Mouse (Mus musculus): ENCODE data around the gene Tssc4.

The Tssc4 gene

DNA sequence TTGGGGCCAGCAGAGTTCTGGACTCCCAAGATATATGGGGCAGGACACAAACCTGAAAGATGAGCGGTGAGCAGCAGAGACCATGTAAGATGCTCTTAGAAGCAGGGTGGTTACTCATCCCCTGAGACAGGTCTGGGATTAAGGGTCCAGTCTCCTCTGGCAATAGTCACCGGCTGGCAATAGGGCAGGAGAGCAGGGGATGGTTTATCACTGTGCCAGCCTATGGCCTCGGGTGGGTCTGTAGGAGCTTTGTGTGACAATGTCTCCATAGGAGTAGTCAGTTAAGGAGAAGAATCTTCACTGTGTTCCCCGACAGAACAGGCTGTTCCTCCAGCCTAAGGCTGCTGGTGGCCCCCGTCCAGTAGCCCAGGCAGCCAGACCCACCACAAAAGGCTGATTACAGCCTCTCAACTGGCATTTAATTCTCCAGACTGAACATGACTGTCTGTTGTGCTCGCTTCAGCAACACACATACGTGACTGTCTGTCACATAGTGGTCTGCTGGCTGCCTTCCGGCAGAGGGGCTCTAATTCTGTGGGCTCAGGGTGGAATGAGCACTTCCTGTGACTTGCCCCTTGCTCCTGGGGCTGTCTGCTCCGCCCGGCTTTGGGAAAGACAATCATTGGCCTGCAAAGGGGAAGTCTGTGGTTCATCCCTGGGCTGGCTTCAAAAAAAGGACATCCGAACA is 13.4 kb upstream of the Tssc4 start:
- POLR2A ChIA-PET = interaction anchor here in 3 of 4 experiments (1.0 to 26.3 kb wide), 12 partner anchors 9 to 494 kb away, joined by 3 to 600 read pairs (median 34); partner anchors contain the start of genes Tssc4 (in 3 of the 3) and Tspan32 (in 2 of the 3)
- CTCF ChIA-PET = interaction anchor here in 3 of 4 experiments (0.7 to 2.3 kb wide), 3 partner anchors 47 to 1794 kb away, joined by 3 to 6 read pairs (median 3); no protein-coding TSS in a partner anchor

GRCm38 (mm10) chr7:143057023-143057422 is 12.0 kb upstream of the Tssc4 start:
- POLR2A ChIA-PET = interaction anchor here in 3 of 4 experiments (0.6 to 26.3 kb wide), 12 partner anchors 10 to 1355 kb away, joined by 3 to 600 read pairs (median 12); partner anchors contain the start of genes Tssc4 (in 3 of the 3) and Tspan32 (in 2 of the 3)
- CTCF ChIA-PET = interaction anchor here in 2 of 4 experiments (1.3 to 2.3 kb wide), 2 partner anchors 16 to 49 kb away, joined by 3 to 6 read pairs; no protein-coding TSS in a partner anchor

DNA sequence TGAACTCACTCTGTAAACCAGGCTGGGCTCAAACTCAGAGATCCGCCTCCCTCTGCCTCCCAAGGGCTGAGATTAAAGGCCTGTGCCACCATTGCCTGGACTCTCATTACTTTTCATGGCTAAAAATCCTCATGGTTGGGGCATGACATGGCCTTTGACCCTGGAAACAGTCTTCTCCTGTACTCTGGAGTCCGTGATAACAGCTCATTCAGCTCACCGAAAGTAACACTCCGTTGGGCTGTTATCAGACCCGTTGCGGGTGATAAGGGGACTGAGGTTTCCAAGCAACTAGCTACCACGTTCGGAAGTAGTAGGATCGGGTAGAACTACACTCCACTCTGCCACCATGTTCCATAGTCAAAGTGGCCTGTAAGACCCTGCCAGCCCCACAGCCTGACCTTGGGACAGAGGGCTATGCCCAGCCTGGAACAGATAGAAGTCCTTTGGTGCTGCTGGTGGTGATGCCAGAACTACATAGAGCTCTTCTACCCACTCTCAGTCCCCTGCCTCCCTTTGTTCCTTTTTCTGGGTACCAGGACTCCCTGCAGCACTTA is 11.3 kb upstream of the Tssc4 start:
- ChIA-PET POLR2A (interaction anchor here in 3 of 4 experiments (0.9 to 26.3 kb wide), 11 partner anchors 4 to 679 kb away, joined by 3 to 600 read pairs (median 164); partner anchors contain the start of genes Tssc4 (in 3 of the 3), Tspan32 (in 2 of the 3) and Cd81 (in 1 of the 3)), CTCF (interaction anchor here in 2 of 4 experiments (0.6 to 1.3 kb wide), 4 partner anchors 12 to 50 kb away, joined by 3 read pairs; partner anchors contain the start of gene Tssc4 (in 1 of the 2))

- ChIA-PET POLR2A (interaction anchor here in 3 of 4 experiments (0.9 to 26.3 kb wide), 14 partner anchors 4 to 680 kb away, joined by 3 to 600 read pairs (median 12); partner anchors contain the start of genes Tssc4 (in 3 of the 3), Tspan32 (in 2 of the 3) and Cd81 (in 1 of the 3)), CTCF (interaction anchor here in 2 of 4 experiments (1.1 to 1.3 kb wide), 3 partner anchors 11 to 50 kb away, joined by 3 to 4 read pairs (median 3); partner anchors contain the start of gene Tssc4 (in 1 of the 2))
Measured at GRCm38 (mm10) chr7:143058221-143058697, 10.8 kb upstream of the Tssc4 start.

GRCm38 (mm10) chr7:143059202-143059870 is 9.7 kb upstream of the Tssc4 start:
- POLR2A ChIA-PET = interaction anchor here in 3 of 4 experiments (0.9 to 26.3 kb wide), 17 partner anchors 5 to 487 kb away, joined by 3 to 600 read pairs (median 6); partner anchors contain the start of genes Tssc4 (in 3 of the 3), Tspan32 (in 2 of the 3) and Cd81 (in 1 of the 3)

DNA sequence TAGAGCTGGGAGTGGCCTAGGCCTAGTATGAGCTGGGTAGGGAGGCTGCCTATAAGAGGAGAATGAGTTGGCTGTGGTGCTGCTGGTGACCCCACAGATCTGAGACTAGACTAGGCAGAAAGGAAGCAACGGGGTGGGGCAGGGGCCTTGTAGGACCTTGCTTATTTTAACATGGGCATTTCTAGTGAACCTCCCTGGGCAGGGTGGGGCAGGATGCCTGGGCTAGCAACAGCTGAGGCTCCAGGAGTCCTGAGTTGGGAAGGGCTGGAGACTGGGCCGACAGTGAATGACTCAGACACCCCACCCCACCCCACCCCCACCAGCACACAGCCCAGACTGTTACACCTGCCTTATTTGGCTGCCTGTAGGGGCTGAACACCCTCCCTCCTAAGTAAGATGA is 6.3 kb upstream of the Tssc4 start:
- POLR2A ChIA-PET = interaction anchor here in 3 of 4 experiments (0.6 to 26.3 kb wide), 17 partner anchors 4 to 1795 kb away, joined by 3 to 600 read pairs (median 4); partner anchors contain the start of genes Cd81 (in 3 of the 3), Tspan32 (in 2 of the 3) and Tssc4 (in 1 of the 3)

More at GRCm38 (mm10) chr7:143059202-143059870, 9.7 kb upstream of the Tssc4 start:
- CTCF ChIA-PET = interaction anchor here in 3 of 4 experiments (0.6 to 1.3 kb wide), 4 partner anchors 14 to 417 kb away, joined by 3 to 4 read pairs (median 4); no protein-coding TSS in a partner anchor

DNA sequence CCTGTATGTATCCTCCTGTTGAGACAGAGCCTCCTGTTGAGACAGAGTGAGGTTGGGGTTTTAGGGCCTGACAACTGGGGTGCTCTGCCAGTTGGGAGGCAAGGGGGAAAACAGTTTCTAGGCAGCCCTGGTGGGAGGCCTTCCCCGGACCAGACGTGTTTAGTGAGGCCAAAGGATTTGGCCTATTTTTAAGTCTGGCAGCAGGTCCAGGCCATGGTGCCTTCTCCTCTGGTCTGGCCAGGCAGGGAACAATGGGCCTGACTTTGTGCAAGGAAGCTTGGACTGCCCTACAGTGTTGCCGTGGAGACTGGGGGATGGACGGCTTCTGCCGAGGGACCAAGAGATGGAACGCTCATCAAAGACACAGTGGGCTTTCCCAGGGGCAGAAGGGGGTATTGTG is 4.8 kb upstream of the Tssc4 start:
- ChIA-PET CTCF (interaction anchor here in 2 of 4 experiments (1.0 to 2.2 kb wide), 2 partner anchors 9 kb away, joined by 3 to 8 read pairs; no protein-coding TSS in a partner anchor), POLR2A (interaction anchor here in 3 of 4 experiments (1.3 to 26.3 kb wide), 7 partner anchors 9 to 57 kb away, joined by 3 to 600 read pairs (median 164); partner anchors contain the start of genes Cd81 (in 3 of the 3) and Tspan32 (in 2 of the 3))

More for the DNA sequence above, 6.3 kb upstream of the Tssc4 start:
- CTCF ChIA-PET = interaction anchor here in 3 of 4 experiments (0.8 to 2.2 kb wide), 7 partner anchors 9 to 440 kb away, joined by 3 to 8 read pairs (median 3); no protein-coding TSS in a partner anchor

DNA sequence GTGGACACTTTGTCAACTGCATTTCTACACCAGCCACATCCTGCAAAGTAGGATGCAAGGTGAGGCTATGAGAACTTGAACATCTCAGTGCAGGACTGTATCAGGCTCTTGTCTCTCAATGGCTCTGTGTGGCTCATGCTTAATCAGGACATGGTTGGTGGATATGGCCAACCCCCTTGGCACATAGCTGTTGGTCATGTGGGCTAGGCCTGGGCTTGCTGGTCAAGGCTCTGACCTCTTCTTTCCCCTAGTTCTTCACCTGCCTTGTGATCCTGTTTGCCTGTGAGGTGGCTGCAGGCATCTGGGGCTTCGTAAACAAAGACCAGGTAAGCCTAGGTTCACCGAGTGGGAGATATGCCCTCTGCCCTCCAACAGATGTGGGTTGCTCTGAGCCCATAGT is 3.4 kb upstream of the Tssc4 start:
- CTCF ChIA-PET = interaction anchor here in 1 of 4 experiments (1.1 to 3.8 kb wide), 2 partner anchors 16 to 58 kb away, joined by 3 to 18 read pairs; no protein-coding TSS in a partner anchor
- POLR2A ChIA-PET = interaction anchor here in 3 of 4 experiments (0.7 to 26.3 kb wide), 7 partner anchors 8 to 58 kb away, joined by 3 to 600 read pairs (median 164); partner anchors contain the start of genes Cd81 (in 3 of the 3) and Tspan32 (in 2 of the 3)

DNA sequence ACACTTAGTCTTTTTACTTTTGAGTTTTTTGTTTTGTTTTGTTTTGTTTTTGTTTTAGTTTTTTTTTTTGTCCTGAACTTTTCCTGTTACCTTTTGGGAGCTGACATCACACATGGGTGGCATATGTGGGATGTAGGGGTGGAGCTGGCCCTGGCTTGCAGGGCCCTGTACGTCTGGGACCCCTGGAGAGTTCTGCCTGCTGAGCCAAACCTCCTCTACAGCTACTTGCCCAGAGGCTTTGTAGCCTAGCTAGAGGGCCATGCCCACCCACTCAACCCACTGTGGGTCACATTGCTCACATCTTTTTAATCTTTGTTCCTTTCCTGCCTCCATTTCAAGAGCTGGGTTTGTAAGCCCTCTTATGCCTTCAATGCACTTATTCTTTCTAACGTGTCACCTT is 1.6 kb upstream of the Tssc4 start:
- CTCF ChIA-PET = interaction anchor here in 3 of 4 experiments (0.6 to 3.8 kb wide), 5 partner anchors 14 to 1168 kb away, joined by 3 to 18 read pairs (median 3); no protein-coding TSS in a partner anchor
- POLR2A ChIA-PET = interaction anchor here (0.6 to 26.3 kb wide), 15 partner anchors 12 to 924 kb away, joined by 3 to 600 read pairs (median 21); partner anchors contain the start of genes Cd81 (in 4 of the 4) and Tspan32 (in 2 of the 4)

- ChIA-PET CTCF (interaction anchor here in 3 of 4 experiments (0.6 to 3.8 kb wide), 7 partner anchors 15 to 1167 kb away, joined by 3 to 18 read pairs (median 3); no protein-coding TSS in a partner anchor), POLR2A (interaction anchor here (0.6 to 26.3 kb wide), 20 partner anchors 13 to 924 kb away, joined by 3 to 600 read pairs (median 7); partner anchors contain the start of genes Cd81 (in 4 of the 4), Tspan32 (in 2 of the 4), Cdkn1c (in 1 of the 4) and Ctsd (in 1 of the 4))
Measured at GRCm38 (mm10) chr7:143067897-143068296, 1.2 kb upstream of the Tssc4 start.

DNA sequence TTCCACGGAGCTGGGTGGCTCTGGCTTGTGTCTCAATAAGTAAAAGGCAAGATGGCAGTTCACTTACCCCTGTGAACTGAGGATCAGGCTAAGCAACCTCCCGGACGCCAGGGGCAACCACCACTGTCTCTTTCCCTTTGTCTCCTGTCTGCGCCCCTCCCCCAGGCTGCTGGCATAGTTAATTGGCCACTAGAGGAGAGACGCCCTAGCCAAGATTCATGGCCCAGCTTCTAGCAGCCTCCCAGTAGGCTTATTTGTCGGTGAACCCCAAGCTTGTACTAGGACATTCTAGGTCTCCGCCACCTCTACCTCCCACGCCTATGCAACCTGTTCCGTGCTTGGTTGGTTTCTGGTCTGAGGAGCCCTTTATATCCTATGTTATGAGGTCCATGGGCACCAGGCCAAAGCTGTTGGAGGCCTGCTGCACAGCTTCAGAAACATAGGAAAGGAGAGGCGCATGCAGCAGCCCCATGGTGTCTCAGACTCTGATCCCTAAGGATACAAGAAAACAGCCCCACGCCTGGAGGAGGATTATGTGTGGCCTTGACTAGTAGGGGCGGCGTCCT is 650 bp upstream of the Tssc4 start:
- ChIA-PET CTCF (interaction anchor here in 3 of 4 experiments (0.6 to 3.8 kb wide), 10 partner anchors 15 to 398 kb away, joined by 3 to 18 read pairs (median 3); partner anchors contain the start of gene Cd81 (in 1 of the 3)), POLR2A (interaction anchor here (0.7 to 26.3 kb wide), 22 partner anchors 13 to 680 kb away, joined by 3 to 600 read pairs (median 6); partner anchors contain the start of genes Cd81 (in 4 of the 4), Tspan32 (in 2 of the 4), Cdkn1c (in 1 of the 4) and Ctsd (in 1 of the 4))

DNA sequence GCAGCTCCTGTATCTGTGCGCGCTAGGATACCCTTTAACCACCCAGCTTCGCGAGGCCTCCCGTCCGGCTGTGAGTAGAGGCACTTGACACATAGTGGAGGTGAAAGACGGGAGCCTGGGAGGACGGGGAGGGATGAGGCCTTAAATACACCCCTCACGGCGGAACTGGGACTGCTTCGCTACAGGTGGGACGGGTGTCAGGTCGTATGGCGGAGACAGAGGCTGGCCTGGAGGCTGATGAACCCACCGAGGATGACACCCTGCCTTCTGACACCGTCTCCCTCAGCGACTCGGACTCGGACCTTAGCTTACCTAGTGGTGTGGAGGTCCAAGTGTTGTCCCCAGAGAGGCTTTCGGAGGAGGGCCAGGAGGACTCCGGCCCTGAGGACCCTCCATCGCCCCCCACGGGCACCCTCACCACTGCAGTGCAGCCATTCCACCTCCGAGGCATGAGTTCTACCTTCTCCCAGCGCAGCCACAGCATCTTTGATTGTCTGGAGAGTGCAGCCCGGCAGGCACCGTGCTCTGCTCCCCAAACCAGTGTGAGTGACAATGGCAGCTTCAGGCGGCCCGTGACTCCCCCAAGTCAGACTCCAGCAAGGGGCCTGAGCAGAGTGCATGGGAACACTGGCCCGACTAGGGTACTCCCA is 827 bp downstream of the Tssc4 start:
- ChIA-PET CTCF (interaction anchor here in 2 of 4 experiments (0.7 to 3.8 kb wide), 5 partner anchors 9 to 396 kb away, joined by 3 to 18 read pairs (median 4); no protein-coding TSS in a partner anchor), POLR2A (interaction anchor here (0.6 to 26.3 kb wide), 22 partner anchors 12 to 227 kb away, joined by 3 to 600 read pairs (median 6); partner anchors contain the start of genes Cd81 (in 4 of the 4) and Tspan32 (in 2 of the 4))

GRCm38 (mm10) chr7:143070506-143071070 is 1.5 kb downstream of the Tssc4 start:
- POLR2A ChIA-PET = interaction anchor here in 3 of 4 experiments (0.6 to 26.3 kb wide), 15 partner anchors 11 to 226 kb away, joined by 3 to 600 read pairs (median 21); partner anchors contain the start of genes Cd81 (in 3 of the 3) and Tspan32 (in 2 of the 3)
- CTCF ChIA-PET = interaction anchor here in 2 of 4 experiments (0.6 to 2.0 kb wide), 4 partner anchors 8 to 396 kb away, joined by 3 to 5 read pairs (median 4); no protein-coding TSS in a partner anchor

- ChIA-PET POLR2A (interaction anchor here in 3 of 4 experiments (0.8 to 26.3 kb wide), 12 partner anchors 8 to 113 kb away, joined by 3 to 600 read pairs (median 12); partner anchors contain the start of genes Cd81 (in 3 of the 3) and Tspan32 (in 1 of the 3)), CTCF (interaction anchor here (0.6 to 5.1 kb wide), 32 partner anchors 9 to 991 kb away, joined by 3 to 33 read pairs (median 3); partner anchors contain the start of genes Cd81 (in 2 of the 4), Ascl2 (in 1 of the 4) and Trpm5 (in 1 of the 4))
Measured at GRCm38 (mm10) chr7:143072605-143073004, 3.6 kb downstream of the Tssc4 start.
